Mouse (Mus musculus) heart, embryonic 11.5 days (tissue): ENCODE measurements around the gene Ubxn2a. TPM values are rescaled to one million over a fixed set of nuclear protein-coding genes. Genes with fewer than 3 reads are reported as not detected.
"Not testable (repeated sequence)": the region's sequence is repeated elsewhere in the genome, so short reads cannot be mapped to it uniquely, and the experiment has no call there.

Experiments used
- ATAC-seq: fragments of 200-750 bp; cut with Nextera tagmentation; replicated peaks from 2 replicates; pipeline ENCODE4 v1.8.0; 2017; ENCODE audit warnings: moderate library complexity; ENCODE audit not compliant: insufficient number of reproducible peaks, low FRiP score, low TSS enrichment
- H3K27ac ChIP-seq: fragments of 300-500 bp; sonication (generic); 2 replicates; pipeline ENCODE4 v1.5.1; 2014; ENCODE audit warnings: mild to moderate bottlenecking, low read depth, low read length
- H3K27me3 ChIP-seq: fragments of 300-500 bp; sonication (generic); 2 replicates; pipeline ENCODE4 v1.6.1; 2014; ENCODE audit warnings: mild to moderate bottlenecking, low read length, mixed read lengths; ENCODE audit not compliant: control insufficient read depth, insufficient read depth
- H3K36me3 ChIP-seq: fragments of 300-500 bp; sonication (generic); 2 replicates; pipeline ENCODE4 v1.6.1; 2014; ENCODE audit warnings: mild to moderate bottlenecking, low read length, moderate library complexity, mixed read lengths; ENCODE audit not compliant: control insufficient read depth, insufficient read depth
- H3K4me1 ChIP-seq: fragments of 300-500 bp; sonication (generic); 2 replicates; pipeline ENCODE4 v1.6.1; 2014; ENCODE audit warnings: low read length; ENCODE audit not compliant: control insufficient read depth, insufficient read depth
- H3K4me2 ChIP-seq: fragments of 300-500 bp; sonication (generic); 2 replicates; pipeline ENCODE4 v1.6.1; 2014; ENCODE audit warnings: mild to moderate bottlenecking, moderate library complexity
- H3K4me3 ChIP-seq: fragments of 300-500 bp; sonication (generic); 2 replicates; pipeline ENCODE4 v1.5.1; 2014; ENCODE audit warnings: low read depth, low read length
- H3K9ac ChIP-seq: fragments of 300-500 bp; sonication (generic); 2 replicates; pipeline ENCODE4 v1.6.1; 2014; ENCODE audit warnings: mild to moderate bottlenecking, low read depth, low read length, moderate library complexity
- H3K9me3 ChIP-seq: fragments of 300-500 bp; sonication (generic); replicated peaks from 2 replicates; pipeline ENCODE4 v1.6.1; 2016; ENCODE audit warnings: low read length; ENCODE audit not compliant: control insufficient read depth
- WGBS: fragments of 180-500 bp; shearing (Covaris S2); extraction: QIAGEN DNeasy Blood & Tissue Kit; methylation state at CpG from one replicate; pipeline ENCODE4 v1.1.7; 2014; ENCODE audit not compliant: insufficient replicate concordance; 5-methylcytosine and 5-hydroxymethylcytosine counted together
- polyA plus RNA-seq: library from polyadenylated mRNA; unstranded; fragments of >200 nt; fragmentation: Nextera tagmentation; extraction: Ambion mirVana; gene quantifications from 2 replicates; pipeline ENCODE4 v1.2.1, GENCODE M21; 2014

Gene Ubxn2a
- polyA plus RNA-seq, 1 experiment from 2014 or later = 30.6 TPM

DNA sequence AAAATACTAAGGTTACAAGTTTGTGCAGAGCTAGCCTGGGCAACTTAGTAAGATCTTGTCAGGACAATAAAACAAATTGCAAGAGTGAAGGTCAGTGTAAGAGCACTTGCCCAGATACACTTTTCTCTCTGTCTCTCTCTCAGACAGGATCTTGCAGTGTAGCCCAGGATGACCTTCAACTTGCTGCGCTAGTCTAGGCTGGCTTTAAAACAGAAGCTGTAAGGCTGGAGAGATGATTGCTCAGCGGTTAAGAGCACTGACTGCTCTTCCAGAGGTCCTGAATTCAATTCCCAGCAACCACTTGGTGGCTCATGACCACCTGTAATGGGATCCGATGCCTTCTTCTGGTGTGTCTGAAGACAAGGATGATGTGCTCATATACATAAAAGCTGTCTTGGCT is 7.4 kb upstream of the Ubxn2a start:
- H3K27ac ChIP-seq = no peak overlapping the region
- no peak overlapping the region for H3K4me3 ChIP-seq
- no peak for ATAC-seq
- no peaks in the 10 kb centered on the region for H3K36me3 ChIP-seq
- no peak overlapping the region for H3K9ac ChIP-seq
- no peaks in the 10 kb centered on the region for H3K9me3 ChIP-seq
- 75% methylated on average over 3 of the region's 3 CpGs for WGBS
- H3K4me2 ChIP-seq = no peak overlapping the region
- no peaks in the 10 kb centered on the region for H3K27me3 ChIP-seq
- peaks cover 5% of the 10 kb centered on the region; the same call in 1 of the 2 replicates for H3K4me1 ChIP-seq

DNA sequence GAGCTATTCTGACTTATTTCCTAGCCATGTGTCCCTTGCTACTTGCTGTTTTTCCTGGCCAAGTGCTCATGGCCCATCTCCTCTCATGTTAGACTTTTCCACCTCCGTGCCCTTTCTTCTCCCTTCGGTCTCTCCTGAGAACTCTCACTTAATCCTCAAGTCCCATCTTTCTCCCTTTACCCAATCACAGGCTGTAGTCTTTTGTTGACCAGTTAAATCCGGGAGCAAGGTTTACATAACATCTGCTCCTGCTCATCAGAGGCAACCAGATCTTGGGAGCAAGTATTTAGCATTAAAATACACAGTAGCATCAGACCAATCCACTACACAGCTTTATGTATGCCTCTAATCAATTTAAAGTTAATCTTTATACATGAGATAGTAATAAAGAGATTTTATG is 6.9 kb upstream of the Ubxn2a start:
- H3K9me3 ChIP-seq = no peaks in the 10 kb centered on the region
- no peaks in the 10 kb centered on the region for H3K36me3 ChIP-seq
- H3K9ac ChIP-seq = no peak overlapping the region
- peaks cover 5% of the 10 kb centered on the region; the same call in 1 of the 2 replicates for H3K4me1 ChIP-seq
- no peaks in the 10 kb centered on the region for H3K27me3 ChIP-seq
- no peak overlapping the region for H3K4me2 ChIP-seq
- no peak overlapping the region for H3K27ac ChIP-seq
- 65% methylated on average over 3 of the region's 3 CpGs for WGBS
- no peak for ATAC-seq
- no peak overlapping the region for H3K4me3 ChIP-seq

GRCm38 (mm10) chr12:4911716-4912115 is 4.2 kb upstream of the Ubxn2a start:
- ATAC-seq = no peak
- no peak overlapping the region for H3K4me2 ChIP-seq
- no peak overlapping the region for H3K9ac ChIP-seq
- H3K4me1 ChIP-seq = no peaks in the 10 kb centered on the region
- 53% methylated on average over 4 of the region's 4 CpGs for WGBS
- no peaks in the 10 kb centered on the region for H3K27me3 ChIP-seq
- no peaks in the 10 kb centered on the region for H3K36me3 ChIP-seq
- H3K4me3 ChIP-seq = no peak overlapping the region
- H3K9me3 ChIP-seq = no peaks in the 10 kb centered on the region
- no peak overlapping the region for H3K27ac ChIP-seq

GRCm38 (mm10) chr12:4910496-4910895 is 3.0 kb upstream of the Ubxn2a start:
- H3K36me3 ChIP-seq, H3K27me3 ChIP-seq, H3K27ac ChIP-seq, H3K4me2 ChIP-seq, H3K9ac ChIP-seq, H3K4me1 ChIP-seq, ATAC-seq, H3K4me3 ChIP-seq, H3K9me3 ChIP-seq: not testable (repeated sequence)
- WGBS = 93% methylated on average over 1 of the region's 1 CpGs

GRCm38 (mm10) chr12:4908391-4908790 is 886 bp upstream of the Ubxn2a start:
- 94% methylated on average over 7 of the region's 7 CpGs for WGBS
- H3K4me3 ChIP-seq = no peak overlapping the region
- H3K27ac ChIP-seq = no peak overlapping the region
- no peaks in the 10 kb centered on the region for H3K4me1 ChIP-seq
- no peaks in the 10 kb centered on the region for H3K36me3 ChIP-seq
- H3K9ac ChIP-seq = no peak overlapping the region
- no peak for ATAC-seq
- no peak overlapping the region for H3K4me2 ChIP-seq
- no peaks in the 10 kb centered on the region for H3K27me3 ChIP-seq
- no peaks in the 10 kb centered on the region for H3K9me3 ChIP-seq

GRCm38 (mm10) chr12:4906476-4906875 is 1.0 kb downstream of the Ubxn2a start:
- H3K27me3 ChIP-seq = no peaks in the 10 kb centered on the region
- H3K36me3 ChIP-seq = no peaks in the 10 kb centered on the region
- H3K27ac ChIP-seq = peak overlapping the region; percentile 80; the same call in 1 of the 2 replicates
- H3K9me3 ChIP-seq = no peaks in the 10 kb centered on the region
- ATAC-seq = no peak
- peak overlapping the region; percentile 88 for H3K4me2 ChIP-seq
- H3K9ac ChIP-seq = peak overlapping the region; percentile 91; the same call in 1 of the 2 replicates
- no peaks in the 10 kb centered on the region for H3K4me1 ChIP-seq
- WGBS = 44% methylated on average over 7 of the region's 7 CpGs
- peak overlapping the region; percentile 78 for H3K4me3 ChIP-seq

DNA sequence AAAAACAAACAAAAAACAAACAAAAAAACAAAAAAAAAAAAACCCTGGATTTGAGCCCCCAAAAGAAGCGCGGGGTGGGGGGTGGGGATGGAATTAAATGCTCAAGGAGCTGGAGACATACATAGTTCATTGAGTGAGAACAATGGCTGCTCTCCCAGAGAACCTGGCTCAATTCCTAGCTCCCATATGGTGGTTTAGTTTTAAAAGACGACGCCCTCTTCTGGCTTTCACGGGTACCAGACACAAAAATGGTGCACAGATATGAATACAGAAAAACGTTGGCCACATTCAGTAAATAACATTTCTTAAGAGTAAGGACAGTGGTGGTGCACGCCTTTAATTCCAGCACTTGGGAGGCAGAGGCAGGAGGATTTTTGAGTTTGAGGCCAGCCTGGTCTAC is 1.6 kb downstream of the Ubxn2a start:
- 75% methylated on average over 7 of the region's 7 CpGs for WGBS
- no peak for ATAC-seq
- Histone ChIP-seq H3K27ac (no peak overlapping the region), H3K4me3 (no peak overlapping the region), H3K9me3 (no peaks in the 10 kb centered on the region), H3K27me3 (no peaks in the 10 kb centered on the region), H3K36me3 (no peaks in the 10 kb centered on the region; the same call in 1 of the 2 replicates), H3K9ac (no peak overlapping the region), H3K4me2 (peak overlapping the region; percentile 88), H3K4me1 (no peaks in the 10 kb centered on the region)

GRCm38 (mm10) chr12:4898024-4898423 is 9.5 kb downstream of the Ubxn2a start:
- no peak for ATAC-seq
- Histone ChIP-seq H3K4me3 (no peak overlapping the region), H3K27ac (no peak overlapping the region), H3K4me2 (no peak overlapping the region), H3K9me3 (no peaks in the 10 kb centered on the region), H3K9ac (no peak overlapping the region), H3K36me3 (no peaks in the 10 kb centered on the region; the same call in 1 of the 2 replicates), H3K27me3 (no peaks in the 10 kb centered on the region), H3K4me1 (no peaks in the 10 kb centered on the region)
- 93% methylated on average over 5 of the region's 5 CpGs for WGBS

DNA sequence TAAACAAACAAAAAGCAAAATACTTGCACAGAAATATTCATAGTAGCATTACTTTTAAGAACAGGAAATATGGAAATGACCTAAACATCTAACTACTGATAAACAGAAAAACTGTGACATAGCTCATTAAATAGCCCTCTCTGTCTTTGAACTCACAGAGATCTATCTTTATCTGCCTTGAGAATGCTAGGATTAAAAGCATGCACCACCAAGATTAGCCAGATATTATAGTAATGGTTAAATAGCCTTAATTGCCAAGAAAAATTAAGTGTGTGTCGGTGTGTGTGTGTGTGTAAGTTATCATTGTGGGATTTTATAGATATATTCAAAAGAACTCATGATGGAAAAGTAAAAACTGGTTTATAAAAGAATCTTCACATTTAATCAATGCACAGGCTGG is 17.6 kb downstream of the Ubxn2a start:
- Histone ChIP-seq H3K27me3 (no peaks in the 10 kb centered on the region), H3K27ac (no peak overlapping the region), H3K36me3 (no peaks in the 10 kb centered on the region), H3K4me2 (no peak overlapping the region), H3K9me3 (no peaks in the 10 kb centered on the region), H3K9ac (no peak overlapping the region), H3K4me1 (peaks cover 5% of the 10 kb centered on the region; the same call in 1 of the 2 replicates), H3K4me3 (no peak overlapping the region)
- no peak for ATAC-seq
- WGBS = 79% methylated on average over 1 of the region's 1 CpGs
